Mouse (Mus musculus) kidney, adult 11 months (tissue): ENCODE measurements around the gene L1td1.
A peak's percentile ranks its signal among the peaks of the same experiment; 100 is the strongest.
"Not testable (repeated sequence)": the region's sequence is repeated elsewhere in the genome, so short reads cannot be mapped to it uniquely, and the experiment has no call there.

Experiments used
- DNase-seq: peaks from one replicate; pipeline ENCODE4 v3.0.0; 2022

Gene L1td1

DNA sequence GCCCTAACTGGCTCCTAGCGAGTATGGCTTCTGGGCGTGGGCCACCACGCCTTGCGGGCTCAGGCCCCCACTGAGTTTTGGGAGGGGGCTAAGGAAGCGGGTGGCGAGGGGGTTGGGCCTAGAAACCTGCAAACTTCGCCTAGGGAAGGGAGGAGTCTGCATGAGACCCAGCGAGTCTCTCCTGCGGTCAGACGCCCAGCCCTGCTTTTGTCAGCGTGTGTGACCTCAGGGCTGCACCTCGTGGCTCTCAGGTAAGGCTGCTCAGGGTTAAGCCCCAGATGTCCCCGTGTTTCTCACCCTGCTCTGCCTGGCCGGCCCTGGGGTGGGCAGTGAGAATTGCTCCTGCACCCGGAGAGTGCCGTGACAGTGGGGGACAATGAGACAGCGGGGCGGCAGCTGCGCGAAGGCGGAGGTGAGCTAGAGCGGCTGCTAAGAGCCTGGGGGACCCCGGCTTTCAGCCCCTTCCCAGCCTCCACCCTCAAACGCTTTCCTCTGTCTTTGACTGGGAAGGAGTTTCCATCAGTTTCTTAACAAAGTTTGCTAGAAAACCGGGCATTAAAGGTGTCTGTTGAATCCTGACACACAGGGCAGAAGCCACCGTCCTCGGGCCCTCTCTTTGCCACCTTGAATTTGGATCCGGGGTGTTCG, at the start of gene L1td1:
TSS of gene L1td1 (plus strand) at position 145 of the 648 bp plus-strand sequence.
- no peak for DNase-seq

DNA sequence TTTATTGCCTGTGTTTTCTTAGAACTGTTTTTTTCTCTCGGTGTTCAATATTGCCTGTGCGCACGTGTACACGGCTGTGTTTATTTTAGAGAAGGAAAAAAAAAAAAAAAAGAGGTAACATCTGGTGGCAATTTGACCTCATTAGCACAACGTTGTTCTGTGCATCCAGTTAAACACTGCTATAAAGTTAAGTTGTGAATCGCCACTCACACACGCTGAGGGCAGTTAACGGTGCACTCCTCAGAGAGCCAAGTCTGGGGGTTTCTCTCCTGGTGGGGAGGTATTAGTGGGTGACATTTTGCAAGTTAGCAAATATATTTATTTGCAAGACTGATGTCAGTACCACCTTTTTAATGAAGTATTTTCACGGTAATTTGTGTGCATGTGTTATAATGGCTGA, 49.0 kb upstream of the L1td1 start:
- DNase-seq, result no peak

DNA sequence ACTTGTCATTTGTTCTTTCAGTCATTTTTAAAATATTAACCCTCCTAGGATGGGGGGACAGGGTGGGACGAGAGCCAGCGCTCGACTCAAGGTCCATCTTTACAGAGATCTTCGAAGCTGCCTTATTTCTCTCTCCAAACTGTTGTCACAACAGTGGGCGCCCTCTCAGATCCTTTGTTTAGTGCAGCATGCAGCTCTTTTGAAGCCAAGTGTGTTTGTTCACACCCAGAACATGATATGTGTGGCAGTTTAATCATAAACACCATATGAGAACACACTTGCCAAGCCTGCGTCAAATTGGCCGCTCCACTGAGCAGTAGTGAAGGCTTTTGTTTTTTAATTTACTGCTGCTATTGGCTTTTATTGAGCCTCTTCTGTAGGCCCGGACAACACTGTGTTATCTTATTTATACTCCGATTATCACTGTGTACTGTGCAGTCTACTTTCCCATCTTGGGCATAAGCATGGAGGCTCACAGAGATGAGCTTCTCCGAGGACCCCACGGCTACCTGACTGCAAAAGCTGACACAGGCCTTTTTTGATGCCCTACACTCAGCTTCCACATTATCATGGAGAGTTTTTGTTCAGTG, 39.8 kb upstream of the L1td1 start:
- DNase-seq, result no peak

DNA sequence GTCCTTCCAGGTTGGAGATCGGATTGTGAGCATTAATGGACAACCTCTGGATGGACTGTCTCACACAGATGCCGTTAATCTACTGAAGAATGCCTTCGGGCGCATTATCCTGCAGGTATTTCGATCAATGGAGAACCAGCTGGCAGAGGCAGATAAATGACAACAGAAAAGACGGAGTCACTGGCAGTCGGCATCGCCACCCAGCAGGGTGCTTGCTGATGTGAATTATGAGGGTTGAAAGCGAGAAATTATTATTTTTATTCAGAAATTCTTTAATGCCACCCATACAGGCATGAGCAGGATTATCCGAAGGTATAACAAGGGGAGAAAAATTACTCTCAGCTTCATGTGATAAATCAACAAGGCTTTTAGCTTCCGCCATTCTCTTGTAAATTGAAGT, 38.4 kb upstream of the L1td1 start:
- no peak for DNase-seq

DNA sequence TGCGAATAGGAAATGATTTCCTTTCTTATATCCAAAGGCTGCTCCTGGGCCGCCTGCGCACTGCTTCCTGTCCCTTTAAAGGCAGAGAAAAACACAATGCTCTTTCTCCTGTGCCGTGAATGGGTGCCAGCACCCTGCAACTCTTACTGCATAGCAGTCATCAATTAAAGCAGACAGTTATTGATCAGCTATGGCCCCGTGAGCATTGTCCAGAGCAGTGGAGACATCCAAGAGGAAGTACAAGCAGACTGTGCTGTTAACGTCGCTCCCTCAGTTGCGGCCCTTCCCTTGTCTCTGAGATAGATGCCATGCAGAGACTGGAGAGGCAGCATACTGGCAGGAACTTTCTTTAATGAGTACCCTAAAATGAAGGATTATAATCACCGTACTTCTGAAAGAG, 38.0 kb upstream of the L1td1 start:
- DNase-seq, result no peak

DNA sequence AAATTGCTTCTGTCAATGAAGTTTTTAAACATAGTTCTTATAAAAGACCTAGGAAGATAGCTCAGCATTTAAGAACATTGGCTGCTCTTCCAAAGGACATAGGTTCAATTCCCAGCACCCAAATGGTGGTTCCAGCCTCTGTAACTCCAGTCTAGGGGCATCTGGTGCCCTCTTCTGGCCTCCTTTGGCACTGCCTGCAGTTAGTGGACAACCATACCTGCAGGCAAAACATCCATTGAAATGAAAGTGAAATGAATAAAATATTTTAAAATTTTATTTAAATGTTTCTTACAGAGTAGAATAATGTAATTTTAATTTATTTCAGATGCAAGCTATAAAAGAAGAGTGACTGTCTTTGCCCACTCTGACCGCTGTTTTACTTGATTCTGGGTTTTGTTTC, 36.5 kb upstream of the L1td1 start:
- no peak for DNase-seq

DNA sequence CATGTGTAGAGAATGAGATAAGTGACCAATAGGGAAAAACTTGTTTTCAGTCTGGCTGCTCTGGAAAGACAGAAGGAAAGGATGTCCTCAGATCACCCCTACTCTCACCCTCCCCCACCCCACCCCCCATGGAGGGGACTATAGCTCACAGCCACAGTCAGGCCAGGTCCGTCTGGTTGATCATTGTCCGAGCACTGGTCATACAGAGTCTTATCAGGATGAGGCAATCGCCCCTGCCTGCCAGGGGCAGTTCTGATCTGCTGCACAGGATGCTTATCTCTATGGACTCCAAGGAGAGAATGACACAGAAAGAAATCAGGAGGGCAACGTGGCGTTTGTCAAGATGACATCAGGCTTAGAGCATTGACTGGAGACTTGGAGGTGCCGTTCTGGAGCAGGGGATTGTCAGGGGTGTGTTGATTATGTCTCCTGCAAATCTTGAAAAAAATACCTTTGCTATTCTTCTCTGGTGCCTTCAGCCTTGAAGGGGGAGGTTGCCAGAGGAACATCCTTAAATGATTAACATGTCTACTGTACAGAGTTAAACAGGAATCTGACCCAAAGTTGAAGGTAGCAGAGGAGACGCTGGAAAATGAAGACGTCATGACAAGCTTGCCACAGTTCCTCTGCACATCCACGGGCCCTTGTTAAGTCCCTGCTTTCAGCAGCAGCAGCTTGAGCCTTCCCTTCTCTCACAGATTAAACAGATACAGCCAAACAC, 32.9 kb upstream of the L1td1 start:
- DNase-seq, result peak; percentile 23

DNA sequence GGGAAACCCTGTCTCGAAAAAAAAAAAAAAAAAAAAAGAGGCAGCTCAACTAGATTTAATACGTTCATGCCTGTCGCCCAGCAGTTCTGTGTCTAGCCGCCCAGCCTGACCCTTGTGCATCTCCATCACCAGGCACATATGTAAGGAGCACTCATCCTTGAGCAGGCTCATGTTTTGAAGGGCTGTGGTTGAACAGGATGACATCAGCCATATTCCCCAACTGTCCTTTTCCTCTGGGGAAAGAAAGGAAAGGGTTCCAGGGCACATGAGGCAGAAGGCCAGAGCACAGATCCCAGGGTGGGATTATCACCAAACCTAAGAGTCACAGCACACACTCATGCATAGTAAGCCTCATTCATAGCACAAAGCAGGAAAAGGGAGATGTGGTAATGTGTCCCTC, 28.6 kb upstream of the L1td1 start:
- no peak for DNase-seq

DNA sequence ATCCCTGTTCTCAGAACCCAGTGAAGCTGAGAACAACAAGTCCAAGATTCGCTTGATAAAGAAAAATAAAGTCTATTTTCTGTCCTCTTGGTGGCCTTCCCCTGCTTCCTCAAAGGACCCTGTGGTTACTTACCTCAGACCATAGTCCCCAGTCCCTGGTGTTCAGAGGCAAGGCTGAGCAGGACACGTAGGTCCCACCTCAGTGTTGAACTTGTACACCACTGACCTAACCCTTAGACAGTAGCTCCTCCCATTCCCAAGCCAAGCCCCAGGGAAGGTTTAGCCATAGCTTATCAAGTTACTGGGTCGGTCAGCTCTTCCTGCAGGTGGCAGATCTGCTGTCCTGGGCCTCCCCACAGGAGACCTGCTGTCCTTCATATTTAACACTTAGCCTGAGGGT, 27.6 kb upstream of the L1td1 start:
- DNase-seq, result no peak

DNA sequence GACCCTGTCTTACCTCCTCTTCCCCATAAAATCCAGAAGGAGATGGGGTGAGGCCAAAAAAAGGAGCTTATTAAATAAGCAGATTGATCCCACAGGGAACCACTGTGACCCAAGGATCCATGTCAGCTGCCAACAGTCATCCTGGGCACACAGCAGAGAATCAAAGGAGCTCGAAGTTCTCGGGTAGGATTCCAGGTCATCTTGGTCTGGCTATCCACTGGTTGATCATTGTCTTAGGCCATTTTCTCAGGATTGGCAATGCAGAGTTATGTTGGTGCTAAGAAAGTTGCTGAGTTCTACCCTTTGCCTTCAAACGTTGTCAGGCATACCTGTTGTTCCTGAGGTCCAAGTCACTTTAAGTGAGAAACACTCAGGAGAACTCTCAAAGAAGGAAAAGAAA, 26.4 kb upstream of the L1td1 start:
- peak; percentile 34 for DNase-seq

DNA sequence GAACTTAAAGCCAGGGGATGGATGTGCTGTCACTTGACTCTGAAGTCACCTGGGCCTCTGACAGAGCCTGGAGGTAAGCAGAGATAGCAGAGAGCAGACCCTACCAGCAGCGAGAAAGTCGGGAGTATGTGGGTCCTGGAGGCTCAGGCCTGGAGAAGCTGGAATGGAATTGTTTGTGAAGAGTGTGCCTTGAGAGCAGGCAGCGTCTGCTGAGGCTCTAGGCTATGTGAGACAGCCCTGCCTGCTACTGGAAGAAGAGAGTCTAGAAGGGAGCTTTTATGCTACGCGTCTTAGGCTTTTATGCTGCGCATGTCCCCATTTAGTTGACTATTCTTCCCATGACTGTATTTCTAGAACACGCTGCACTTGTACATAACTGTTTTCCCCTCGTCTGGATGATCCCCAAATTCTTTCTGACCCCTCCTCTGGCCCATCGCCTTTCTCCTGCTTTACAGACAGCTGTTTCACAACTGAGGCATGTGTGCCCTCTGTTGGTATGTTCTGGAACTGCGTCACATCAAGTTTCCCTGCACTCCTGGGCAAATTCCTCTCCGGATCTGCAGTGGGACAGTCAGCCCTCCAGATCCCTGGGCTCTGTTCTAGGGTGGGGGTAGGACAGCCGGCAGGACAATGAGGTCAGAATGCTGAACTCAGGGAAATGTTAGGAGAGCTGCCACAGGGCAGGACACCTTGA, 24.2 kb upstream of the L1td1 start:
- peak; percentile 40 for DNase-seq

DNA sequence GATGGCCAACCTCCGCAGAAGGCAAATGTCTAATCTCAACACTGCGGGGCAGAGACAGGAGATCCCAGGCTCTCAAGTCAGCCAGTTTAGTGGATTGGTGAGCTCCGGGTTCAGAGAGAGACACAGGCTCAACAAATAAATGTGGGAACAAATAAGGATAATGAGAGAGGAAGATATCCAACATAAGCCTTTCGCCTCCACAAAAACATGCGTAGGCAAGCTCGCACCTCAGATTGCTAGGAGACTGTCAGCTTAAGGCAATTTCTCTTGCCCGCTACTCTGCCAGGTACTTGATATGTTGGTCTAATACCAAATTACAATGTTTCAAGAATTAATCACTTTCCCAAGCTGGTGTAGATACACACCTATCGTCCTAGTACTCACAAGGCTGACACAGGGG, 15.6 kb upstream of the L1td1 start:
- no peak for DNase-seq

DNA sequence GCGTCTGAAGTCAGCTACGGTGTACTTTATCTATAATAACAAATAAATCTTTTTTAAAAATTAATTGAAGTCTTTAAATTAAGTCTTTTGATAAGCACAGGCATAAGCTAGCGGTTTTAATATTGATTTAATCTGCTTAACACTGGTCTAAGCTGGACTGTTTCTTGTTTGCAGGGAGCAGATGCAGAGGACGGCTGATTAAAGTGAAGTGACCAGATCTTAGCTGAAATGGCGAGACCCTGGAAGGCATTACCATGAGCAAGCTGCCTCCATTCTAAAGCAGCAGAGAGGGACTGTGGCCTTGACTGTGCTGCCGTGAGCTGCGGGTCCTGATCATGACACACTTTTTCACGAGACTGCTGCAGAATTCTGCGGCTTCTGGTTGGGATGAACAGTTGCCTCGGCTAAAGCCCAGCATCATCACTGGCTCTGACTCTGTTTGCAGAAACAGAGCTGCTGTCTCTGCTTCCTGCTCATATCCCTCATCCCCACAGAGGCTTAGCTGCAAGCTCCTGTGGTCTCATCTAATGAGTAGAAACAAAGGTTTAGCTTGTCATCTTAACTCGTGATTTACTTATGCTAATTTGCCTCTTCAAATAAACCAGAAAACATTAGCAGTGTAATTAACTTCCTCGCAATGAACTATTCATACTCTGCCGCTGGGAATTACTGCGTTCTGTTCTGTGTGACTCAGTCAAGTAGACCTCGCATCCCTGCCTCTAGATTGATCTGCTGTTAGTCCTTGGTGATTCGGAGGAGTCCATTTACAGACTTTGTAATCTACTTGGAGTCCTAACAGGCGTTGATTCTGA, 8.6 kb upstream of the L1td1 start:
- DNase-seq, result no peak

DNA sequence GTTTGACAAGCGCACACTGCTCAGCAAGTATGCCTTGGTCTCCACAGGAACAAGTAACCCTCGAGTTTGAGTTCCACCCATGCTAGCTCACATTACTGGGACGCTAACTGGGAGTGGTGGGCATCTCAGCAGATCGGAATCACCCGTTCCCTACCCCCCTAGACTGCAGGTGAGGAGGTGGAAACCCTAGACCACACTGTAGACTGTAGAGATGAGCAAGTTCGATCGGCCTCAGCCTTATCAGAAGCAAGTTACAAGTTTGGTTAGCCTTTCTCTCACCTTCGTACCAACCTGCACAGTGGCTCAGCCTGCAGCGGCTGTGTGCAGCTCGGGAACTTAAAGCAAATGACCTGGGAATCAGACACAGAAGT, 8.0 kb upstream of the L1td1 start:
- no peak for DNase-seq

DNA sequence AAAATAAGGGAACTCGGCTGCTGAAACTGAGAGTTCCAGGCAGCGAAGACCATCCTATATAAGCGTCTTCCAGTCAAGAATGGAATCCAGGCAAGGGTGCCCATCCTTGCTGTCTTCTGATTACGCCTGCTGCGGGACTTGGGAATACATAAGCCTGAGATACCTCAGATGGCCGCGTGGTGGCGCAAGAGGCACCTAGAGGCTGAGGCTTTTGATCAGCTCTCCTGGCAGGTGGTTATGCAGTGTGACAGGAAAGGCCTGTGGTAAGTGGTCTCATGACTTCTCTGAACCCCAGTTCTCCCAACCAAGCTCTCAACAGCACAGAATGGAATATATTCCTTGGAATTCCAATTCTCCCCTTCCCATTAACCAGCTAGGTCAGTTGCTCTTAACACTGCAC, 4.1 kb upstream of the L1td1 start:
- peak; percentile 40 for DNase-seq

DNA sequence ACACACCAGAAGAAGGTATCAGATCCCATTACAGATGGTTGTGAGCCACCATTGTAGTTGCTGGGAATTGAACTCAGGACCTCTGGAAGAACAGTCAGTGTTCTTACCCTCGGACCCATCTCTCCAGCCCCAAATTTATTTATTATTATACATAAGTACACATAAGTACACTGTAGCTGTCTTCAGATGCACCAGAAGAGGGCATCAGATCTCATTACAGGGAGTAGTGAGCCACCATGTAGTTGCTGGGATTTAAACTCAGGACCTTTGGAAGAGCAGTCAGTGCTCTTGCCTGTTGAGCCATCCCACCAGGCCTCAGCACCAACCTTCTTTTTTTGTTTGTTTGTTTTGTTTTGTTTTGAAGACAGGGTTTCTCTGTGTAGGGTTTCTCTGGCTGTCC, 1.9 kb upstream of the L1td1 start:
- DNase-seq, result not testable (repeated sequence)

DNA sequence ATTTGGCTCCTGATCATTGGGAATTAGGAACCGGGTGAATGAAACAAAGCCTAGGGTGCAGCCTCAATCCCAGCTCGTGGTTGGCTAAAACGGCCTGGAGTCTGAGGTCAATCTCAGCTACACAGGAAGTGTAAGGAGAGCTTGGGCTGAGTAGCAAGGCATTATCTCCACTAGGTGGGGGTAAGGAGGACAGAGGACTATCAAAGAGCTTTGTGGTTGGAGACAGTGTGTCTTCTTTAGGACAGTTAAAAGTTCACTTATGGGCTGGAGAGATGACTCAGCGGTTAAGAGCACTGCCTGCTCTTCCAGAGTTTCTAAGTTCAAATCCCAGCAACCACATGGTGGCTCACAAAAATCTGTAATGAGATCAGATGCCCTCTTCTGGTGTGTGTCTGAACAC, 1.1 kb upstream of the L1td1 start:
- no peak for DNase-seq

DNA sequence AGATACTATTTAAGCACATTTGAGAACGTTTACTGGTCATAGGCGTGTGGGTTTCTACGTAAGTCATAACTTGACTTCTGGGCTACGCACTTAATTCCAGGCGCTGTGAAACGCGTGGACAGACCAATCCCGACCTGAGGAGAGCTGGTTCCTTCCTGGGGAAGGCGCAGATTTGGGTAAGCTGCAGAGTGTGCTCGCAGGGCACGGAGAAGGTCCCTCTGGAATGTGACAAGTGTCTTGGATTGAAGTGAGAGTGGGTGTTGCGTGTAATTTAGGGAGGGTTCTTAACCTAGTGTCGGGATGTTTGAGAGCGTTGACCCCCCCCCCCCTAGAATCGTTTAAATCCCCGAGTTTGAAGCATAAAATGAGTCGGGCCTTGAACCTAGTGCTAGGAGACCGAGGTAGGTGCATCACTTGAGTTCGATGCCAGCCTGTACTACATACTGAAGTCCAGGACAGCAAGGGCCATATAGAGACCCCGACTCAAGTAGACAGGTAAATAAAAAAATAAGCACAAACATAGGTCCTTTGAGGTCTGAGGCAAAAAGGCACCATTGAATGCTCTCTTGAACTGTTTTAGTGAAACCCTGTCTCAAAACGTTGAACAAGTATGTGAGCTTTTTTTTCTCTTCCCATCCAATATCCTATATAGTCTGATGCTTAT, 893 bp downstream of the L1td1 start:
- DNase-seq, result no peak

DNA sequence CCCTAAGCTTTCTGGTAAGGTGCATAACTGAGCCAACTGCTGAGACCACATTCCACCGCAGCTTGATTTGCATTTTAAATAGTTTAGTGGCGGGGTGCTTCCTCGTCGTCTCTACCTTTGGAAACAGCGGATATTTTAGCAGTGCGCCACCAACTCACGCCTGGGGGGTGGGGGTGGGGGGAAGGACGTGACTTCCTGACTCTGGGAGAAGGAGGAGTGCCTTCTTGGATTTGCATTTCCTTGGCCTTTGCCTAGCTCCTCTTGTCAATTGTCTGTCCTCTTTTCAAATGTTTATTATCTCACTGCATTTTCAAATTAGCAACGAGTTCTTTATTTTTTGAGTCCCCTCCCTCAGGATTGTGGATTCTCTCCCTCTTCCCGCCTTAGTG, 1.4 kb downstream of the L1td1 start:
- no peak for DNase-seq

DNA sequence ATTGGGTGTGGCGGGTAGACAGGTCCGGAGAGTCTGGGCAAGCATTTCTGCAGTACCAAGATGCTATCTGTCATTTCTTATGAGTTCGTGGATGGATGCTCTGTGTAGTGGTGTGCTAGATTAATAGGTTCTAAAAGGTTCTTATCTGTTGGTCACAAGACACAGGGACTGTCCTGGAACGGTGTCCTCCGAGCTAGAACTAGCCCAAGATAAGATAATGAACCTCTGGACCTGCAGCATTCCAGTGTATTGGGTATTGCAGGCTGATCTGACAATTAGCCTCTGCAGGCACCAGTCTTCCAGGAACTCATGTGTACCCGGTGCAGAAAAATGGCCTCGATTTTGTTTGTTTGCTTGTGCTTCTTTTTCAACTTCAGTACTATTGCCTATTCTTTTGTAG, 2.2 kb downstream of the L1td1 start:
- no peak for DNase-seq

DNA sequence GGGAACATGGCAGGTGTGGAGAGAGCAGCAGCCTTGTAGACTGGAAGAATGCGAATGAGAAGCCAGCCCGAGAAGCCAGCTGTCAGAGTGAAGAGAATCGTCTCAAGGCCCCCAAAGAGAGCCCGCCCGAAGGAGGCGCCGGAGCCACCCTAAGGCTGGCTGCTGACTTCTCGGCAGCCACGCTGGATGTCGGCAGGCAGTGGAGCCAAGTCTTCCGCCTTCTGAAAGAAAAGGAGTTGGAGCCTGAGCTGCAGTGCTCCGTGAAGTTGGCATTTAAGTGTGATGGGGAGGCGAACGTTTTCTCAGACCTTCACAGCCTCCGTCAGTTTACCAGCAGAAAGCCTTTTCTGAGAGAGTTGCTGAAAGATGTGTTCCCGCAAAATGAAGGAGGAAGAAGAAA, 7.1 kb downstream of the L1td1 start:
- DNase-seq, result no peak

DNA sequence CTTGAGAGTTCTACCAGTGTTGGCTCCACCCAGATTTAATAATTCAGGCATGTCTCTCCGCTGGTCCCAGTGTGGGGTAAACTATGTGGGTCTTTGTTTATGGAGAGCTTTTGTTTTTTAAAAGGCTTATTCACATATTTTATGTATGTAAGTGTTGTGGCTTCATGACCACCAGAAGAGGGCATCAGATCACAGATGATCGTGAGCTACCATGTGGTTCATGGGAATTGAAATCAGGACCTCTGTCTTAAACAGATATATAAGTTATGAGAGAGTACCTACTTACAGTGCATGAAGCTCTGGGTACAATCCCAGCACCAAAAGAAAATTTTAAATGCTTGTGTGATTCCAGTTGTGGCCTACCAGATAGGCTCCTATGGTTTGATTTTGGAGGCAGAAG, 13.2 kb downstream of the L1td1 start:
- DNase-seq, result no peak
